Mouse (Mus musculus) bone marrow macrophage, adult 2 months (primary cell): Measurements from ENCODE around the gene Vmn2r7. TPM values are rescaled to one million over a fixed set of nuclear protein-coding genes. Genes with fewer than 3 reads are reported as not detected.
"Not testable (repeated sequence)": the region's sequence is repeated elsewhere in the genome, so short reads cannot be mapped to it uniquely, and the experiment has no call there.

Source experiments
- H3K27ac ChIP-seq: 2 replicates; pipeline ENCODE4 v1.5.1; 2012; ENCODE audit warnings: low read depth, low read length; ENCODE audit not compliant: insufficient read depth
- H3K4me1 ChIP-seq: 2 replicates; pipeline ENCODE4 v1.6.1; 2012; ENCODE audit warnings: low read length; ENCODE audit not compliant: control insufficient read depth, insufficient read depth
- H3K4me3 ChIP-seq: 2 replicates; pipeline ENCODE4 v1.5.1; 2012; ENCODE audit warnings: mild to moderate bottlenecking, low read length, moderate library complexity; ENCODE audit not compliant: insufficient read depth
- CTCF ChIP-seq: IDR thresholded peaks from 2 replicates; pipeline ENCODE4 v1.5.1; 2012; ENCODE audit warnings: low read depth, mild to moderate bottlenecking, low read length, moderate library complexity
- POLR2A ChIP-seq: IDR thresholded peaks from 2 replicates; pipeline ENCODE4 v1.6.1; 2012; ENCODE audit warnings: mild to moderate bottlenecking, low read depth, low read length, borderline replicate concordance
- polyA plus RNA-seq: library from polyadenylated mRNA; stranded (reverse); fragments of >200 nt; gene quantifications from 2 replicates; pipeline ENCODE4 v1.2.4, GENCODE M21; 2012; ENCODE audit not compliant: missing spikeins, insufficient read depth, insufficient read length

The Vmn2r7 gene
- polyA plus RNA-seq, 1 experiment: not detected

DNA sequence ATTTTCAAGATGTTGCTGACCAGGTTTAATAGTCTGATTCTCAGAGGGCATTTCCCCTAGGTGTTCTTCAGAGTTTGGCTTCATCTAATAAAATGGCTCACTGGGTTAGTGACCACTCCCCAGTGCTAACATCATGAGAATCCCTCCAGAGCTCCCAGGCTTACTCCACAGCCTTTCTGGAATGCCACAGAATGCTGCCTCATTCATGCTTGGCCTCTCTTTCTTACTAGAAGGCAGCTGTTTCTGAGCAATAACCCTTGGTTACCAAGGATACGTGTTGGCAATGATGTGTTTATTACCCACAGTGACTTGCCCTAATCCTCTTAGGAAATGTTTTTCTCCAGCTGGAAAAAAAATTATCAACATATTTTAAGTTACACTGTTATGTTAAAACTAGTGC is 72.4 kb downstream of the Vmn2r7 start:
- Histone ChIP-seq H3K4me1 (no peaks in the 10 kb centered on the region), H3K27ac (no peak overlapping the region), H3K4me3 (no peak overlapping the region)
- no peak for TF ChIP-seq POLR2A
- no peak for TF ChIP-seq CTCF

DNA sequence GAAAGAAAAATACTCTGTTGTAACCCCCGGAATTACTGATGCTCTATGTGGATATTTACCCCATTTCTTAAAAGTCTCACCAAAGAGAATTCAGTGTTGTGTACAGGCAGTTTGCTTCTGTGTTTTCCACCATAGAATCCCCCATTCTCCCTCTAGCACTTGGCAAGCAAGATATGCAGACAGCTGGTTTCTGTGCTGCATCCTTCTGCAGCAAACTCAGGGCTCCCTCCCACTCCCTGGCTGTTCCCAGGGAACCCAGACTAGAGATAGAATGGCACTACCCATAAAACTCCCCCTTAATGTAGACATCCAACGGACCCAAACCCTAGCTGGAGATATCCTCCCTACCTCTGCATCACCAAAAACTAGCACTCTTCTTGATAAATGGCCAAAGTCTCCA is 88.4 kb downstream of the Vmn2r7 start:
- H3K4me1 ChIP-seq: no peaks in the 10 kb centered on the region
- TF ChIP-seq POLR2A (no peak), CTCF (no peak)
- no peak overlapping the region for H3K27ac ChIP-seq
- H3K4me3 ChIP-seq: no peak overlapping the region

DNA sequence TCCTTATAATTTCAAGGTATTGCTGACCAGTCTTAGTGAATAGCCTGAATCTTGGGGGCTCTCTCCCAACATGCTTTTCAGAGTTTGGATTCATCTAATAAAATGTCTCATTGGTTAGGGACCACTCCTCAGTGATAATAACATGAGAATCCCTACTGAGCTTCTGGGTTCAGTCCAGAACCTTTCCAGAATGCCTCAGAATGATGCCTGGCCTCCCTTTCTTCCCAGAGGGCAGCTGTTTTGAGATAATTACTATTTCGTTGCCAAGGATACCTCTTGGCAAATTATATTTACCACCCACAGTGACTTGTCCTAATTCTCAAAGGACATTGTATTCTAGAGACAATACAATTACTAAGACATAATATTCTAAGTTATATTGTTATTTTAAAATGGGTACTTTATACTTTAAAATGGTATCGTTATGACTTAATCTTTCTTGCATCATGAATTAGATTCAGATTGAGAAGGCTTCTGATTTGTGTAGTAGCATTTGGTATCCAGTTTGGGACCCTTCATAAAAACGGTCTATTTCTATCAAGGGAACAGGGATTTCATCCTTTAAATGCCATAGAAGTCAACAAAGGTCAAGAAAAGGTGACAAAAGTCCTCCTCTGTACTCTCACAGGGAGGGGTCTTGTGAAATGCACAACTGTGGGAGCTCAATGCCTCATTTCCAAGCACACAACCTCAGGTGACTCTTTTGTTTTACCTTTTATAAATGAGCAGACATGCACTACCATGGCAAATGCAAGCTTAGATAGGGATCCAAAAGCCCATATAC is 117.2 kb downstream of the Vmn2r7 start:
- not testable (repeated sequence) for H3K4me1 ChIP-seq, H3K4me3 ChIP-seq, H3K27ac ChIP-seq

DNA sequence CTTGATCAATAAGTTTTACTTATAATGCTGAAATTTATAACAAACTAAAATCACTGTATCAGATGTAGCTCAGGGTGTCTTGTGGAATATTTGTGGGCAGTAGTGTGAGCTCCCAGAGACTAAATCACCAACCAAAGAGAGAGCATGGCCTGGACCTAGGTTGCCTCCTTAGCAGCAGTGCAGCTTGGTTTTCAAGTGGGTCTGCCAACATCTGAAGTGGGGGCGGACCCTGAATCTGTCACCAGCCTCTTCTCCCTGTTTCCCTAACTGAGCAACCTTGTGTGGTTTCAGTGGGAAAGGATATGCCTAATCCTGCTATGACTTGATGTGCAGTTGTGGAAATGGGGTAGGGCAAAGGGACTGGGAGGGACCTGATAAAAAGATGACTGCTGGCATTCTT is 118.8 kb downstream of the Vmn2r7 start:
- H3K27ac ChIP-seq, H3K4me1 ChIP-seq, H3K4me3 ChIP-seq: not testable (repeated sequence)

DNA sequence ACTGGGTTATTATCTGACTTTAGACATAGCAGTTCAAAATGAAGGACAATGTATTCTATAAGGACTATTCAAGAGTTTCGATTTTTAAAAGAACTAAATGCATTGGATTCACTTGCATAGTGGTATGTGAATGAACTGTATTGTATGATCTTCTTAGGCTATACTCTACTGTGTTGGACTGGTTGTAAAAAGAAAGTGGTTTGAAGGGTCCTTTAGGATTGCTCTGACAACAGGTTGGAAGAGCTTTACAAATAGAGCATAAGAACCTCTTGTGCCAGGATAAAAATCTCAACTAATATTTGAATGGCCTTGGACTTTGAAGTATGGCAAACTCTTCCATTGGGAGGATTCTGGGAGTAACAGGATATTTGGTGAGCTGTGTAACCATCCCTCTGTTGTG is 168.5 kb downstream of the Vmn2r7 start:
- H3K4me1 ChIP-seq, H3K27ac ChIP-seq: not testable (repeated sequence)

More for the DNA sequence above, 168.5 kb downstream of the Vmn2r7 start:
- not testable (repeated sequence) for H3K4me3 ChIP-seq
